Mouse (Mus musculus): ENCODE measurements around the gene Nckipsd. TPM values are rescaled to one million over a fixed set of nuclear protein-coding genes. Genes with fewer than 3 reads are reported as not detected.

Gene Nckipsd
- polyA plus RNA-seq, 1 experiment from 2014 or later, result 9.5 TPM

Small RNA genes within 50 kb of the gene (microRNA-seq; reads per million reads assigned to microRNA genes)
- not detected for gene Gm23156 (ENCODE audit: borderline number of aligned reads)

Other genes with a start within 250 kb of the Nckipsd start
- gene Impdh2, start 248.1 kb upstream of the Nckipsd start, polyA plus RNA-seq (2014; fragmentation: Nextera tagmentation; extraction: Ambion mirVana), result 130 TPM in 2 replicates
- gene Ndufaf3, start 240.9 kb upstream of the Nckipsd start, polyA plus RNA-seq (2014; fragmentation: Nextera tagmentation; extraction: Ambion mirVana), result 56.6 and 58.9 TPM in 2 replicates
- gene Dalrd3, start 238.5 kb upstream of the Nckipsd start, polyA plus RNA-seq (2014; fragmentation: Nextera tagmentation; extraction: Ambion mirVana), result 85.8 and 88.6 TPM in 2 replicates
- 48.6 and 60.8 TPM in 2 replicates for gene Wdr6, start 229.6 kb upstream of the Nckipsd start, polyA plus RNA-seq (2014; fragmentation: Nextera tagmentation; extraction: Ambion mirVana)
- 14.7 and 15.0 TPM in 2 replicates for gene P4htm, start 210.7 kb upstream of the Nckipsd start, polyA plus RNA-seq (2014; fragmentation: Nextera tagmentation; extraction: Ambion mirVana)
- 37.6 and 44.3 TPM in 2 replicates for gene Arih2, start 159.0 kb upstream of the Nckipsd start, polyA plus RNA-seq (2014; fragmentation: Nextera tagmentation; extraction: Ambion mirVana)
- gene Slc25a20, start 146.3 kb upstream of the Nckipsd start, polyA plus RNA-seq (2014; fragmentation: Nextera tagmentation; extraction: Ambion mirVana), result 30.3 and 45.9 TPM in 2 replicates
- gene Prkar2a, start 119.1 kb upstream of the Nckipsd start, polyA plus RNA-seq (2014; fragmentation: Nextera tagmentation; extraction: Ambion mirVana), result 29.8 and 33.7 TPM in 2 replicates
- 44.3 and 48.7 TPM in 2 replicates for gene Ip6k2, start 24.6 kb upstream of the Nckipsd start, polyA plus RNA-seq (2014; fragmentation: Nextera tagmentation; extraction: Ambion mirVana)
- 0.04 and 0.10 TPM in 2 replicates for gene Celsr3, start 18.0 kb downstream of the Nckipsd start, polyA plus RNA-seq (2014; fragmentation: Nextera tagmentation; extraction: Ambion mirVana)
- 6.3 and 7.0 TPM in 2 replicates for gene Slc26a6, start 44.9 kb downstream of the Nckipsd start, polyA plus RNA-seq (2014; fragmentation: Nextera tagmentation; extraction: Ambion mirVana)
- gene Tmem89, start 106.3 kb downstream of the Nckipsd start, polyA plus RNA-seq (2014; fragmentation: Nextera tagmentation; extraction: Ambion mirVana), result not detected in 2 replicates
- gene Uqcrc1, start 128.3 kb downstream of the Nckipsd start, polyA plus RNA-seq (2014; fragmentation: Nextera tagmentation; extraction: Ambion mirVana), result 707 and 751 TPM in 2 replicates
- 0.28 and 0.77 TPM in 2 replicates for gene Col7a1, start 145.2 kb downstream of the Nckipsd start, polyA plus RNA-seq (2014; fragmentation: Nextera tagmentation; extraction: Ambion mirVana)
- gene Ucn2, start 177.6 kb downstream of the Nckipsd start, polyA plus RNA-seq (2014; fragmentation: Nextera tagmentation; extraction: Ambion mirVana), result not detected in 2 replicates
- 3.6 and 4.5 TPM in 2 replicates for gene Pfkfb4, start 183.4 kb downstream of the Nckipsd start, polyA plus RNA-seq (2014; fragmentation: Nextera tagmentation; extraction: Ambion mirVana)
- 49.0 and 59.1 TPM in 2 replicates for gene Shisa5, start 230.2 kb downstream of the Nckipsd start, polyA plus RNA-seq (2014; fragmentation: Nextera tagmentation; extraction: Ambion mirVana)